Mouse (Mus musculus) retina, postnatal 1 day (tissue): ENCODE results near the gene Slc15a5.
"Not testable (repeated sequence)": the region's sequence is repeated elsewhere in the genome, so short reads cannot be mapped to it uniquely, and the experiment has no call there.

Experiments used
- DNase-seq: peaks from one replicate; pipeline ENCODE4 v3.0.0-alpha.2; 2012

Gene Slc15a5

GRCm38 (mm10) chr6:138079816-138080215 lies at the start of gene Slc15a5:
Slc15a5 (minus strand) TSS chr6:138079916.
- DNase-seq: no peak

GRCm38 (mm10) chr6:138128392-138129335 lies 48.9 kb upstream of the Slc15a5 start:
- DNase-seq: no peak

- DNase-seq: no peak
Measured at GRCm38 (mm10) chr6:138117496-138117895, 37.8 kb upstream of the Slc15a5 start.

- DNase-seq: no peak
Measured at GRCm38 (mm10) chr6:138104559-138104958, 24.8 kb upstream of the Slc15a5 start.

GRCm38 (mm10) chr6:138102940-138103339 lies 23.2 kb upstream of the Slc15a5 start:
- DNase-seq: no peak

- DNase-seq: no peak
Measured at GRCm38 (mm10) chr6:138101843-138102242, 22.1 kb upstream of the Slc15a5 start.

GRCm38 (mm10) chr6:138099646-138100045 lies 19.9 kb upstream of the Slc15a5 start:
- no peak for DNase-seq

GRCm38 (mm10) chr6:138095060-138095459 lies 15.3 kb upstream of the Slc15a5 start:
- no peak for DNase-seq

GRCm38 (mm10) chr6:138092432-138092831 lies 12.7 kb upstream of the Slc15a5 start:
- DNase-seq: no peak

- DNase-seq: no peak
Measured at GRCm38 (mm10) chr6:138089084-138089483, 9.4 kb upstream of the Slc15a5 start.

- DNase-seq: not testable (repeated sequence)
Measured at GRCm38 (mm10) chr6:138086421-138086820, 6.7 kb upstream of the Slc15a5 start.

GRCm38 (mm10) chr6:138080778-138081549 lies 1.2 kb upstream of the Slc15a5 start:
- no peak for DNase-seq

GRCm38 (mm10) chr6:138077681-138078439 lies 1.9 kb downstream of the Slc15a5 start:
- DNase-seq: no peak

- no peak for DNase-seq
Measured at GRCm38 (mm10) chr6:138075723-138076122, 4.0 kb downstream of the Slc15a5 start.

- DNase-seq: no peak
Measured at GRCm38 (mm10) chr6:138073540-138073939, 6.2 kb downstream of the Slc15a5 start.

- peak; percentile 12 for DNase-seq
Measured at GRCm38 (mm10) chr6:138072963-138073339, 6.8 kb downstream of the Slc15a5 start.

- DNase-seq: peak; percentile 16
Measured at GRCm38 (mm10) chr6:138072110-138072962, 7.4 kb downstream of the Slc15a5 start.

- DNase-seq: no peak
Measured at GRCm38 (mm10) chr6:138071505-138072107, 8.1 kb downstream of the Slc15a5 start.

GRCm38 (mm10) chr6:138070720-138071504 lies 8.8 kb downstream of the Slc15a5 start:
- peak; percentile 88 for DNase-seq

GRCm38 (mm10) chr6:138069921-138070320 lies 9.8 kb downstream of the Slc15a5 start:
- DNase-seq: no peak

GRCm38 (mm10) chr6:138055572-138055971 lies 24.1 kb downstream of the Slc15a5 start:
- DNase-seq: no peak
